Mouse (Mus musculus) splenic B cell, adult 2 months (primary cell): ENCODE results near the gene Gm11034.

Experiments used
- DNase-seq: peaks from one replicate; pipeline ENCODE4 v3.0.0-alpha.2; 2011; ENCODE audit warnings: low read depth, low spot score
- H3K27me3 ChIP-seq: 2 replicates; pipeline ENCODE4 v1.6.1; 2012; ENCODE audit warnings: mild to moderate bottlenecking, low read length, moderate library complexity, mixed read lengths; ENCODE audit not compliant: control insufficient read depth, poor library complexity, insufficient read depth, severe bottlenecking
- H3K36me3 ChIP-seq: 2 replicates; pipeline ENCODE4 v1.6.1; 2012; ENCODE audit warnings: mild to moderate bottlenecking, low read length, moderate library complexity, mixed read lengths; ENCODE audit not compliant: control insufficient read depth, poor library complexity, insufficient read depth, severe bottlenecking

Gm11034 gene

GRCm38 (mm10) chr8:72187793-72188331 lies 25.6 kb downstream of the Gm11034 start:
- no peak for DNase-seq

GRCm38 (mm10) chr8:72183554-72184202 lies 29.8 kb downstream of the Gm11034 start:
- peak; percentile 86 for DNase-seq
- Histone ChIP-seq H3K36me3 (peaks cover 12% of the 10 kb centered on the region), H3K27me3 (no peaks in the 10 kb centered on the region)

More at GRCm38 (mm10) chr8:72187793-72188331, 25.6 kb downstream of the Gm11034 start:
- H3K27me3 ChIP-seq: no peaks in the 10 kb centered on the region
- H3K36me3 ChIP-seq: no peaks in the 10 kb centered on the region

GRCm38 (mm10) chr8:72177346-72177925 lies 36.0 kb downstream of the Gm11034 start:
- peak; percentile 87 for DNase-seq
- peaks cover 31% of the 10 kb centered on the region for H3K36me3 ChIP-seq
- no peaks in the 10 kb centered on the region for H3K27me3 ChIP-seq

- no peak for DNase-seq
- H3K27me3 ChIP-seq: no peaks in the 10 kb centered on the region
- H3K36me3 ChIP-seq: peaks cover 24% of the 10 kb centered on the region
Observed at GRCm38 (mm10) chr8:72169681-72170249, 43.7 kb downstream of the Gm11034 start.

- DNase-seq: peak; percentile 88
- H3K27me3 ChIP-seq: no peaks in the 10 kb centered on the region
- peaks cover 24% of the 10 kb centered on the region for H3K36me3 ChIP-seq
Observed at GRCm38 (mm10) chr8:72169098-72169668, 44.3 kb downstream of the Gm11034 start.
